Mouse (Mus musculus): ENCODE measurements at regions not wholly inside any gene's neighbourhood (a gene's known extent, or its start where the extent isn't known, plus 50 kb on each side); places are given as distances from the start of the nearest gene placed in this dataset.

DNA sequence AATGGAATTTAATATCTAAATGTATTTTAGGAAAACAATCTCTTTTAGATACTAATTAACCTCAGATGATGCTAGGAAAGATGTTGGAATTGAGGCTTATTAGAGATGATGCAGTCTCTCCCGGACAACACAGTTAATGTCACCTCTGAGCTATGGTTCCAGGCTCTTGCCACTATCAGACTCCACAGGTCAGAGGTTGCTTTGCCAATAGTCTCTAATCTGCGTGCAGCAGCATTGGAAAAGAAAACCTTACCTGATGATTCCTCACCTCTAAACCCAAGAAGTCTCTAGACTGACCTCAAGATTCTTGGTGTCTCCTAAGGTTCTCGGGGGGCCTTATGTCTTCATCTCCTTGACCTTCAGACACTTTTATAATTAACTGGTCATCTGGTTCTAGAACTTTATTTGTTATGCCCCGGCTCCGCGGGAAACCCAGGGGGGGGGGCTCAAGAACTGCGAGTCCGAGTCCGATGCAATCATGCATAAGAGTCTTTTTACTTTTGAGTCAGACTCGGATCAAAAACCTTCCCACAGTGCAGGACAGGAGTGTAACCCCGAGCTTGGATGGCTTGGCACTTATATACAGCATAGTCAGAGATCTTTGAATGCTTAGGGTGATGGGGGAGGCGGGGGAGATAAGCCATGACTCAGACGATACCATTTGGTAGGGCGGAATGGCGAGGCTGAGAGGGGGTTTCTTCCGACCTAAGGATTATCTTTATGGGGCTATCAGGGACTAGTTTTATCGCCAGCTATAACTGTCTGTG lies 626.9 kb downstream of the Zfp706 start:
- DNase-seq = no peak

DNA sequence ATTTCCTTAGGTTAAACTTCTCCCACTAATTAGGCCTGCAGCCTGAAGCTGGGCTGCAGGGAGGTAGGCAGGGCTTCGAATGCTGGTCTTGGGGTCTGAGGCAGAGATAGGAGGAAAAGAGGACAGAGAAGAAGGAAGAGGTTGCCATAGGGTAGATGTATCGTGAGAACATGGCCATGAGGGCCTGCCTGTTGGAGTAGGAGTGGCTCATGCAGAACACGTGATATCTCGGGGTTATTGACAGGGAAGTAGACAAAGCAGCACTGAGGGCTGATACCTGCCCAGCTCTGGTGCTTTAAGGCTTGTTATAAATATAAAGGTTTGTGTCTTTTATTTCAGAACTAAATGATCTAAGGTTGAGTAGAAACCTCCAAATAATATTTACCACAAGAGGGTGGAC lies 628.9 kb downstream of the Zfp706 start:
- no peak for DNase-seq

DNA sequence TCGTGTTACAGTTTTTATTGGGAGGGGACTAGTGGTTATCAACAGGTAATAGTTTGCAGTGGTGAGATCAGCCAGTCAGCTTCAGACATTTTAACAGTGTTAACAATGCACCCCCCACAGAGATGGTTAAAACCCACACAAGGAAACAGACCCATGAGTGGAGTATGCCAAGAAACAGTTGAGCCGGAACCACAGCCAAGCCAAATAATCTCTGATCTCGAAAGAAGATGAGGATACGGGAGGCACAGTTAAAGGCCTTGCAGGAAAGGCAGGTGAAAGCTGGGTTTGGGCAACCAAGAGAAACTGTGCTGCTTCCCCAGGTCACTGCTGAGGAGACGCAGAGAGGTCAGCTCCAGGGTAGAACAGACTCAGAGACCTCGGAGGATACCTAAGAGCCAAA lies 631.0 kb downstream of the Zfp706 start:
- no peak for DNase-seq

DNA sequence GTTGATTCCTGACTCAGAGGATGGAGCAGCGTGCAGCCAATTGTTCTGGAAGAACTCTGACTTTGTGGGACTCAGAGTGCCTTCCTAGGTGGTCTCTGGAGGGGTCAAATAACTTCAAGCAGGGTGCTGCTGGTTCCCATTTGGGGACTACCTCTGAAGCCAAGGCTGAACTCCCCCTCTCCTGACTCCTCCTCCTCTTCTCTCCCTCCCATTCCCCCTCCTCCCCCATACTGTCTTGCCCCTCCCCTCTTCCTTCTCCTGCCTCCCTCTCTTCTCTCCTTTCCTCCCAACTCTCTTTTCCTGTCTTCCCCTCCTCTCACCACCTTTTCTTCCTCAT lies 632.1 kb downstream of the Zfp706 start:
- no peak for DNase-seq

DNA sequence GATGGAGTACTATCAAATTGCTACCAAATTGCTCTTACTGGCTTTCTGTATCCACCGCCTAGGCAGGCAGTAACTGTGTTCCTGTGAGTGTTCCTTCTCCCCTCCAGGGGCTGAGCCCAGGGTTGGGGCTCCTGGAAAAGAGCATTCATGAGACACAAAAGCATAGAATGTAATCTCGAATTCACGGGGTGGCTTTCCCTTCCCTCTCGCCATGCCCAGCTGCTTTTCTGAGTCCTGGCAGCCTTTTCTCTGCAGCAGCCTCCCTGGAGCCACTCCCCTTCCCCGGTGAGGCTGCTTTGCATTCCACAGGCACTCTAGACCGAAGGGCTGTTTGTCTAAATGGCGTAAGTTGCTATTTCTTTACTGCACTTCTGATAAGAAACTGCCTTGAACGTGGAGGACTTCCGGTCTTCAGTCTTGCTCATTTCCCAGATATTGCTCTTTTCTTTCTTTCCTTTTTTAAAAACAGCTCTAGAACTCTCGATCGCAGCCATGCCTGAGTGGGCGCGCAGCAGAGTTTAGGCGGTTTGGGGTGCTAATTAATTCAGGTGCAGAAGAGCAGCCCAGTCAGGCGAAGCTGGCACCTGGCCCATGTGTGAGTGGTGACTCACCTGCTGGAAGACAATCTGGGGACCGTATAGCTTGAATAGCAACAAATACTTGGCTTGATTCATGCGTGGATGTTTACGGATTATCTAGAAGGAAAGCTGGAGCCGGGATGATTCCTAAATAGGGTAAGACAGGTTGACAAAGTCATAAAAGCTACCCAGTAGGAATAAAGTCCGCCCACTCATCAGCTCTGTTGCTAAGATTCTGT lies 632.6 kb downstream of the Zfp706 start:
- DNase-seq = peak; percentile 75

DNA sequence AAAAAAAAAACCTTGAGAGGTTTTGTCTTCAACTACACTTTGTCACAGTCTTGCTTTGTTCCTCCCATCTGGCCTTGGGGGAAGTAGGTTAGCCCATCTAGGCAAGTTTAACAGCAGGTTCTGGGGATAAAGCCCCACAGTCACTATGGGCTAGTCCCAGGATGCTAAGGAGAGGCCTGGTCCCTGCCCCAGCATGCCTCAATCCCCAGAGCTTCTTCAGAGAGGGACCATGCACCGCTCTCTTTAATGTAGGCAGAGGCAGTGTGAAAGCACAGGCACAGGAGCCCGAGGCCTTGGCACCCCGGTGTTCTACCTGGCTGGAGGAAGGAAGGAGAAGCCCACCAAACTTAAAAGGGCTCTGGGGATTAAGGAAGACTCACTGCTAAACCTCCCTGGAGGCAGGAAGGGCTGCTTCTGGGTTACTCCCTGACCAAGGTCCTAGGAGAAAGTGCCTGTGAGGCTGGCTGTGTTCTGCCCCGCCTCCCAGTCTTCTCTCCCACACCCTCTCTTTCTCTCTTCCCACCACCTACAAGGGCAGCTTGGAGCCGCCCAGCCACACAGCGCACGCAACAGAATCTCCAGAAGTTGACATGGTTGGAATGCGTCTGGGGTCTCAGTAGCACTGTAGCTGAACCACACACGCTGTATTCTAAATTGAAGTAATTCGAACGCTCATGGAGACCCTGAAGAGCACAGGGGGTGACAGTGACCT lies 633.5 kb downstream of the Zfp706 start:
- no peak for DNase-seq

DNA sequence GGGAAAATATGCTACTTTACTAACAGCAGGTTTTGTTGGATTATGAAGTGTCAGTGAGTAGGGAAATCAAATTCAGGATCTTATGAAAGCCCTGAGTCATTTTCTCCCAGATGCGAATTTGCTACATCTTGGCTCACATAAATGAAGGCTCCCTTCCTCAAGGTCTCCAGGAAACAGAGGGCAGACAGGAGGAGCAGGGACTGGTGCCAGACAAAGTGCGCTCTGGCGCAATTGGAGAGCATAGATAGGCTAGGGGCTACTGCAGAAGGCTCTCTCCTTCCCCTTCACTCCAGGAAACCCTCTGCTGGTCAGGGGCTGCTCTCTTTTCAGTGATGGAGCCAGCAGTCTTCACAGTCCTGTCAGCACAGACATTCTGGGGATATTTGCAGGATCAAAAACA lies 634.1 kb downstream of the Zfp706 start:
- DNase-seq = no peak

DNA sequence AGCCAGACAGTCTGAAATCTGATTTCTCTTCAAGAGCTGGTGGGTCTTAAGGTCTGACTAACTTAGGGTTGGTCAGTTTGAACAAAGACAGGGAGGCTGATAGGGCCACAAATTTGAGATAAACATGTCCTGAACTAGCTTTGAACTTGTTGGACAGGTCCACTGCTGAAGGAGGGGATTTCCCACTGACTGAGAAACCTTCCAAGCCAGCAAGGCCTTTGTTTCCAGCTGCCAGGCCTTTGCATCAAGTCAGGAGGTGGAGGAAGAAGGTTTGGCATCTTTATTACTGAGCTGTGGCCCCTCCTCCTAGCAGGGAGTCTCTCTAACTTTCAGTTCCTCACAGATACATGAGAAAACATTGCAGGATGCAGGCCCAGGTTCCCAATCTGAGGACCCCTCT lies 636.2 kb downstream of the Zfp706 start:
- no peak for DNase-seq

DNA sequence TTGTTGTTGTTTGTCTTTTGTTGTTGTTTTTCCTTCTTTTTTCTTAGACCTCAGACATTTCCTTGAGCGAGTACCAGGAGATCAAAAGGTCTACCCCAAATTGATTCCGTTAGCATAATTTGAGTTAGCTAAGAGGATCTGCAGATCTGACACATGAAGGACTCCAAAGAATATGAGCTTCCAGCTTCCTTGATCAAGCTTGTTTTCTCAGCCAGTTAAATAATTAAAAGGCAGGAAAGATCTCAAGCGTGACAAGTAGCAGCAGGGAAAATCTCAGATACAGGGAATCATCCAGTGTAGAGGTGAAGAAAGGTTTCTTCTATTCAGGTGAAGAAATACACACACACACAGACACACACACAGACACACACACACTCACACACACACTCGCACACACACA lies 636.7 kb downstream of the Zfp706 start:
- DNase-seq = no peak

DNA sequence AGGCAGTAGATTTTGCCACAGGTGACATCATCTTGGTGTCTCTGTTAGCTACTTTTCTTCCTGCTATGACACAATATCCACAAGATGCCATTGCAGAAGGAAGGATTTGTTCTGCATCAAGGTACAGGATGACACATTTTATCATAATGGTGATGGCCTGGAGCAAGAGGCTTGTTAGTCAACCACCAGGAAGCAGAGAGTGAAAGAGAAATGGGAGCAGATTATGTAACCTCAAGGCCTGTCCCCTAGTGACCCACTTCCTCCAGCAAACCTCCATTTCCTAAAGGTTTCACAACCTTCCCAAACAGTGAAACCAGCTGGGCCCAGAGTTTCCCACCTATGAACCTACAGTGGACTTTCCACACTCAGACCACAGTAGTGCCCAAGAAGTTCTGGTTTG lies 640.3 kb downstream of the Zfp706 start:
- no peak for DNase-seq

DNA sequence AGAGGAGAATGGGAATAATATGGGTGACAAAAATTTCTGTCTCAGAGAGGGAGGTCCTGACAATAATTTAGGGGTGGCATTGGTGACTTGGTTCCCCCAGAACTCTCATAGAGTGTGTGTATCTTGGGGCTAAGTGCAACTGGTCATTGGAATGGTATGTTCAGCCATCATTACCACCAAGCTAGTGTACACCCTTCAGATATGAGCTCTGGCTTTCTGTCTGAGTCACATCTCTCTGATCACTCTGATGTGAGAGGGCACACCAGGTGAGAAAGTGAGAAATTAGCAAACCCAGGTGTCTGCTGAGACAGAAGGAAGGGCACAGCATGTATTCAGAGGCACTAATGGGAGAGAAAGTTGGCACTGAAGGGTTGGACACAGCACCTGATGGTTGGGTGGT lies 642.8 kb downstream of the Zfp706 start:
- DNase-seq = no peak

DNA sequence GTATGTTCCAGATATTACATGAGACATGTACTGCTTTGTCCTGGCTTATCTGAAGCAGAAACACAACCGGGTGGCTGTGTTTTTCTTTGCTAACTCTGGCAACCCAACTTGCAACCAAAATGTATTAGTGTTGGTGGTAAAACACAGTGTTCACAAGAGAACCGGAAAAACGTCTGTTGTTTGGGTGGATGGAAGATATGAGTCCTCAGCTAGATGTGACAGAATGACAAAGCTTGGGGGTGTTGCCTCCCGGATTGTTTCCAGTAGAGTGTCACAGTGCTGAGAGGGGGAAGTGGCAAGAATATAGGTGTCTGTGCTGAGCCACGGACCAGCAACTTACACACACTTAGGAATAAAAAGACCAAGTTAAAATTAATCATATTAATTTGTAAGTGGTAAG lies 643.5 kb downstream of the Zfp706 start:
- no peak for DNase-seq

DNA sequence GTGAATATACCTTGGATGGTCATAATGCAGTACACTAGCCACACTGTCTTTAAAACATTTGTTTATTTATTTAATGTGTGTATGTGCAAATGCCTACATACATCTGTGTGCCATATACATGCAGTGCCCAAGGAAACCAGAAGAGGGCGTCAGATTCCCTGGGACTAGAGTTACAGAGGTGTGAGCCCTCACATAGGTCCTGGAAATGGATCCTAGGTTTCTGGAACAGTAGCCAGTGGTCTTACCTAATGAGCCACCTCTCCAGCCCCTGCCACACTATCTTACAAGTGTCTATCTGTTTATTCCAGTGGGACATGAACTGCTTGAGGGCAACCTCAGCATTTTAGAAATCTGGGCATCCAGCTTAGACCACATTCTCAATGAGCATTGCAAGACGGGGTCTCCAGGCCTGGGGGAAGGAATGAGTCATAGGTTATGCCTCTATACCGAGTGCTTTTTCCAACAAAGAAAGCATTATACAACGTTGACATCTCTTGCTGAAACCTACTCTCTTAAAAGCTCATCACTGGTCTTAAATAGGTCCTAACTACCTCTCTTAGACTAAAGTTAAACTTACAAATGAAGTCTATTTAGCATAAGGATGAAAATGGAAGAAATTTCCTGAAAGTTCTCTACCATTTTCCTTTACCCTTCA lies 644.5 kb downstream of the Zfp706 start:
- no peak for DNase-seq

DNA sequence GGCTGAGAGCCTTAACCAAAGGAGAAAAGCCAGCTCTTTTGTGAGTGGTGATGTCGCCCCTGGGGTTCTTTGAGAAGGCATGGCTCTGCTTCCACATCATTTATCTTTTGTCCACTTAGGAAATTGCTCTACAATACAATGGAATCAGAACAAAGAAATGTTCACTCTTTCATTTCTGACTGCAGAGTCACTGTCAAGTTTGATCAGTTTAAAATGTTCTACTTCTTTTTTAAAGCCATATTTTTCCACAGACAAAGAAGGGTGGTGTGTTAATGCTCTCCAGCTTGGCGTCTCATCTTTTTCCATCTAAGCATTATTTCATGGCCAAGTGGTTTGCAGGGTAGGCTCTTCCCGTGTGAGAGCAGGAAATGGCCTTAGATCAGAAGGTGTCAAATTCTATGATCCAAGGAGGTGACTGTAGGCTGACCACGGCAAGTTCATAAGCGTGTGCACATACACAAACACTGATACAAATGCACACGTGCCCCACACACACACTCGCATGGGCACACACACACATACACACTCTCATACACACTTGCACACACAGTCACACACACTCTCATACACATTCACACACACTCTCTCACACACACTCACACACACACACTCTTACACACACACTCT lies 645.9 kb downstream of the Zfp706 start:
- DNase-seq = no peak

DNA sequence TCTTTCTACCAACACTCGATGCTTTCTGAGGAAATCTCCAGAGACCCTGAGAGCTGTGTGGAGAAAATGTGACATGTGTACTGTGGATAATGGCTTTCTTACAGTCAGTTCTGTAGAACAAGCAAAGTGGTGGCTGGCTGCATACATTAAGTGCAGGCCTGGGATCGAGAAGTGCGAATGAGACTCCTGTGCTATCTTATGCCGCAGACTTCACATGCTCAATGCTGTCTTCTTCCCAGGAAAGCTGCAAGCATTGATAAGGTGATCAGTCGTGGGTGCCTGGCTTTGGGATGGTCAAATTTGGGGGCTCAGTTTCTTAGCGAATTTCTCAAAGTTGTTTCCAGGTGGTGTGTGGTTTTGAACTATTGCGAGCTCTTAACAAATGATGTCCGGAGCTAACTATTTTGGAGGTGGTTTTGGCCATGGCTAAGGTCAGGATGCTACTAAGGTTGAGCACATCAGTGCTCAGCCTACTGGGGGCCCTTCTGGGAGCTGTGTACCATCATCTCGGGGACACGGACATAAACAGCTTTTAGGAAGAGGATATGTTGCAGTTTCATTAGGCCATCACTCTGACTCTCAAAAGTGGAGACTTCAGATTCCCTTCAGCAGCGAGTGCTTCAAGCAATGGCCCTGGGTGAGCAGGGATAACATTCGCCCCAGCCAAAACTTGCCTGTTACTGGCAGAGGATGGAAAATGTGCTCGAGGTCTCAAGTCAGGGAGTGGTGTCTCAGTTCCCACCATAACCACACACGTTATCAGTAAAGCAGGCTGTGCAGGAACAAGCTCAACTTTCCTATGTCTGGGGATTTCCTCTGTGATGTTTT lies 646.7 kb downstream of the Zfp706 start:
- no peak for DNase-seq

DNA sequence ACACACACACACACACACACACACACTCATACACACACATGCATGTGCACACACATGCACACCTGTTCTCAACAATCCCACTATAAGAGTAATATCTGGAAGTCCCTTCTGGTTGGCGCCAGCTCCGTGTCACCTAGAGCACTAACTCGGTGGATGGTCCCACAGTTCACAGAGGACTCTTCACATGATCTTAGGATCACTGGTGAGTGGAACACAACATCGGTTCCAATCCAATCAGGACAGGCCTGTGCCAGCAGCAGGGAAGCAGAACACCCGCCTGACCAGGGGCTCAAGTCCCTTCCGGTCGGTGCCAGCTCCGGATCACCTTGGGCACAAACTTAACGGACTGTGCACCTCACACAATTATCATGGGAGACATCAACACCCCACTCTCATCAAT lies 651.7 kb downstream of the Zfp706 start:
- DNase-seq = no peak

DNA sequence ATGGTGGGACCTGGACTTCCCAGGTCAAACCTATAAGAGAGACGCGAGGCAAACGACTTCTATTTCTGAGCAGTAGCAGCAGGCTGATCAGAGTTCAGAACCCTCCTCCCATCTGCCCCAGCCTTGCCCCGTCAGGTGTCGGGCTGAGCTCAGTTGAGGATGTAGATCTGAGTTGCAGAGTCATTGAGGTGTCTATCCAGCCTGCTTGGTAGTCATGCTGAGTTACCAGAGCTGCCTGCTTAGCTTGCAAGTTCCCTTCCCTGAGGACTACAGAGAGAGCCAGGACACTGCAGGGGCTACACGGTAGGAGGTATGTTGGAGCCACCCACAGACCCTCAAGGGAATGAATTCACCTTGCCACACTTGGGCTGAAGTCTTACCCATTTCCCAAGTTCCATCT lies 653.0 kb downstream of the Zfp706 start:
- DNase-seq = no peak

DNA sequence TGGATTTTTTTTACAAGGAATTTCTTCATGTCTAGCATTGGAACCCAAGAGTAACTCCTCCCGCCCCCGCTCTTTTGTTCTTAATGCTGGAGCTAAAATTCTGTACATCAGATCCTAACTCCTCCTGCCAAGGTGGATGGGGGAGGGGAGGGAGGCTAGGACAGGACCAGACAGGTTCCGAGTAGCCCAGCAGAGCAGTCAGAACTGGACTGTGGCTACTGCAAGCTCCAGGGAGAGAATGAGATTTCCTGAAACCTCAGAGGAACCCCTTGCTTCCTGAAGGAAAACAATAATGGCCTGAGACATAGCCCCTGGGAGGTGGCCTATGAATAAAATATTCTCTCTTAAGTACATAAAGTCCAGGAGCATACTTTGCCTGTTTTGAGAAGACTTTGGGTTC lies 653.8 kb downstream of the Zfp706 start:
- no peak for DNase-seq

DNA sequence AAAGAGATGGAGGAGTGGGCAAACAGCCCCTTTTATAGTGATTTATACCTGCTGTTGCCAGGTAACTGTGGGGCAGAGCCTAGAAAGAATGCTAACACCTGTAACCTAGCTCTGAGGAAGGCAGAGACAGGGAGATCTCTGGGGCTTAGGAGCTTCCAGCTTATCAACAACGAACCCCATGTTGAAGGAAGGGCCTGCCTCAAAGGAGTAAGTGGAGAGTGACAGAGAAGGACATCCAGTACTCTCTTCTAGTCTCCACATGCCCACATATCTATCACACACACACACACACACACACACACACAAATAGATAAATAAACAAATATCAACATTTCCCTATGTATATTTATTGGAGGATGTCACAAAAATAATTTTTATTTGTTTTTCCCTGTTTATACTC lies 654.6 kb downstream of the Zfp706 start:
- DNase-seq = no peak

DNA sequence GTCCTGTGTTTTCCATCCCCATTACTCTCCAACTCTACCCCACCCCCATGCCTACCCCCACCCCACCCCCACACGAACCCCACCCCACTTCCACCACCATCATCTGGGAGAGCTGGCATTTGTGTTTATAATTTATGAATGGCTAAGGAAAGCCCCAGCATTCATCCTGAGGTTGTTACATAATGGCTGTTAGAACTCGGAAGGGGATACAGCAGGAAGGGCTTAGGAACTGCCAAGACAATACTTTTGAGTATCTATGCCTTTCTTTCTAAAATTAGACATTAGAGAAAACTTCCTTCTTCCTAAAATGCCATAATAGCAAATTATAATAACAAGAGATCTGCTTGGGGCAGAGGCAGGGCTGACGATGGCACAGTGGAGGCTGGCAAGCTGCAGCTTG lies 655.9 kb downstream of the Zfp706 start:
- DNase-seq = no peak

DNA sequence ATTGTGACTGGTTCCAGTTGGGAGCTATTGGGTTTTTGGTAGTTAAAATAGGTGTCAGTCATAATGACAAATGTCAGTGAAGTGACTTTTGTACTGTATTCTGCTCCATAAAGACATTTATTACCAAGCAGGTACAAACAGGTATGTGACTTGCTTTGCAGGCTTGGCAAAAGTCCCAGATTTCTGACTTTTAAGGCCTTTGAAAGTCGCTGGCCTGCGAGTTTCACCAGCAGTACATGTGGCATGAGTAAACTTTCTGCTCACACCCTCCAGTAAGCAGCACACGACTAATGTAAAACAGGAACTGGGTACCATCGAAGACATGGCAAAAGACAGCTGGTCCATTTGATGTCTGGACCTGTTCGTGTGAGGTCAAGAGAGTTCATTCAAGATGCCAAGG lies 659.2 kb downstream of the Zfp706 start:
- DNase-seq = no peak

DNA sequence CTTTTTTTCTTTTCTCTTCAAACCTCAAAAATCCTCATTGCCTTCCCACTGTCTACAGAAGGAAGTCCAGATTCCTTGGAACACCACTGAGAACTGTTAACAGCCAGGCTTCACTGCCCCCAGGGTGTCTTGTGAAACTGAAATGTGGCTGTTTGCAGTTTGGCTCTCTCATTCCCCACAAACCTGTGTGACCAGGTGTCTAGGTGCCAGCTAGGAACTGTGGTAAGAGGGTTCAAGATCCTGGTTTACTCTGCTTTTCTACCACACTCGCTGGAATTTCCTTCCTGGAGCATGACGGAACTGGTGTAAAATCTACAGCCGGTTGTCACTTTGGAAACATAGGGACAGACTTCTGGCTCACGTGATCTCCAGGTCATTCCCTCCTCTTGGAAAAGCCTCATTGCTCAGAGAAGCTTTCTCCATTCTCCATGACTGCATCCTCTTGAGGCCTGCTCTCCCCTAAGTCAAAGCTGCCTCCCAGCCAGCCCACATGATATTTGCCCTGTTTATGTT lies 660.2 kb downstream of the Zfp706 start:
- DNase-seq = no peak

All from right cerebral cortex, postnatal 14 days (tissue).